Mouse (Mus musculus): ENCODE measurements around the gene Ugt2b34.
"Not testable (repeated sequence)": the region's sequence is repeated elsewhere in the genome, so short reads cannot be mapped to it uniquely, and the experiment has no call there.

Ugt2b34 gene

DNA sequence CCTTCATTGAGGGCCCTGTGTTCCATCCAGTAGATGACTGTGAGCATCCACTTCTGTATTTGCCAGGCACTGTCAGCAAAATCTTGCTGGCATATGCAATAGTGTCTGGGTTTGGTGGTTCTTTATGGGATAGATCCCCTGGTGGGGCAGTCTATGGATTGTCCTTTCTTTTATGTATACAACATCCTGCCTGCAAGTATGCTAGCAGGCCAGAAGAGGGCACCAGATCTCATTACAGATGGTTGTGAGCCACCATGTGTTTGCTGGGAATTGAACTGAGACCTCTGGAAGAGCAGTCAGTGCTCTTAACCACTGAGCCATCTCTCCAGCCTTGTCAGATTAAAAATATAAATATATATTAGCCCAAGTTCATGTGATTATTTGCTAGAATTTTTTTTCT is 65.5 kb downstream of the Ugt2b34 start:
- not testable (repeated sequence) for H3K36me3 ChIP-seq (ENCODE audit: control insufficient read depth, insufficient read depth, low read length, poor library complexity, severe bottlenecking); H3K27me3 ChIP-seq (ENCODE audit: control insufficient read depth, insufficient read depth, low read length, poor library complexity, severe bottlenecking); DNase-seq (ENCODE audit: low read depth, low spot score)

GRCm38 (mm10) chr5:86840207-86840606 is 66.5 kb downstream of the Ugt2b34 start:
- no peak for DNase-seq (ENCODE audit: low read depth, low spot score)
- Histone ChIP-seq H3K27me3 (ENCODE audit: control insufficient read depth, insufficient read depth, low read length, poor library complexity, severe bottlenecking) (no peaks in the 10 kb centered on the region), H3K36me3 (ENCODE audit: control insufficient read depth, insufficient read depth, low read length, poor library complexity, severe bottlenecking) (peaks cover 8% of the 10 kb centered on the region)

All from splenic B cell, adult 2 months (primary cell).